Mouse (Mus musculus) erythroblast, embryonic 14.5 days (primary cell): ENCODE data around the gene Slc44a2. TPM values are rescaled to one million over a fixed set of nuclear protein-coding genes. Genes with fewer than 3 reads are reported as not detected.
"Not testable (repeated sequence)": the region's sequence is repeated elsewhere in the genome, so short reads cannot be mapped to it uniquely, and the experiment has no call there.

Experiments used
- H3K27me3 ChIP-seq: 2 replicates; pipeline ENCODE4 v1.6.1; 2012; ENCODE audit warnings: inconsistent platforms; ENCODE audit not compliant: control insufficient read depth
- H3K36me3 ChIP-seq: 2 replicates; pipeline ENCODE4 v1.6.1; 2012; ENCODE audit warnings: mild to moderate bottlenecking, inconsistent platforms; ENCODE audit not compliant: control insufficient read depth
- H3K4me1 ChIP-seq: 2 replicates; pipeline ENCODE4 v1.6.1; 2012; ENCODE audit warnings: inconsistent platforms; ENCODE audit not compliant: control insufficient read depth
- H3K4me3 ChIP-seq: replicated peaks from 2 replicates; pipeline ENCODE3; 2012; ENCODE audit warnings: moderate library complexity, mild to moderate bottlenecking, inconsistent platforms
- H3K9me3 ChIP-seq: 2 replicates; pipeline ENCODE4 v1.6.1; 2012; ENCODE audit warnings: low read length, inconsistent platforms, mixed read lengths; ENCODE audit not compliant: control insufficient read depth
- GATA1 ChIP-seq: IDR thresholded peaks from 2 replicates; pipeline ENCODE4 v1.6.1; 2012; ENCODE audit warnings: low read length, inconsistent platforms, mixed read lengths
- TAL1 ChIP-seq: IDR thresholded peaks from 3 replicates; pipeline ENCODE4 v1.6.1; 2012; ENCODE audit warnings: low read length, inconsistent platforms, mixed read lengths
- polyA plus RNA-seq: library from polyadenylated mRNA; stranded (reverse); fragments of >175 nt; gene quantifications from 2 replicates; pipeline ENCODE4 v1.2.3, GENCODE M21; 2012

Slc44a2 gene
- polyA plus RNA-seq, 1 experiment = 0.82 TPM

- peaks cover 61% of the 10 kb centered on the region for H3K4me1 ChIP-seq
- no peak overlapping the region for H3K4me3 ChIP-seq
- no peak for TF ChIP-seq GATA1
- no peak for TF ChIP-seq TAL1
Measured at GRCm38 (mm10) chr9:21316696-21317095, 3.8 kb upstream of the Slc44a2 start.

DNA sequence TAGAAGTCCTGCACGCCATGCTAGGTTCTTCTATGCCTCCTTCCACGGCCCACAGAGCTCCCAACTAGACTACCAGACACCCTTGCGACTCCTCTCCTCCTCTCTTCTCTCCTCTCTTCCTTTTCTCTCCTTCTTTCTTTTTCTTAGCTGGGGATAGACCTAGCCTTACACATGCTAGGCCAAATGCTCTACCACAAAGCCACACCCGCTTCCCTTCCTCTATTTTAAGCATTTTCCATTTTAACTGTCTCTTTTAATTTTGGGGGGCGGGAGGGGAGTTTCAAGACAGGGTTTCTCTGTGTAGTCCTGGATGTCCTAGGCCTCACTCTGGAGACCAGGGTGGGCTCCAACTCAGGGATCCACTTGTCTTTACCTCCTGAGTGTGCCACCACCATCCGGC, 1.7 kb upstream of the Slc44a2 start:
- Histone ChIP-seq H3K9me3 (0 out of 2 replicates have a peak, but pooled peaks cover 2% of the 10 kb centered on the region), H3K4me3 (no peak overlapping the region), H3K4me1 (peaks cover 63% of the 10 kb centered on the region), H3K27me3 (no peaks in the 10 kb centered on the region), H3K36me3 (no peaks in the 10 kb centered on the region)
- TF ChIP-seq GATA1 (no peak), TAL1 (no peak)

More at GRCm38 (mm10) chr9:21316696-21317095, 3.8 kb upstream of the Slc44a2 start:
- Histone ChIP-seq H3K36me3 (no peaks in the 10 kb centered on the region), H3K27me3 (peaks cover 11% of the 10 kb centered on the region), H3K9me3 (0 out of 2 replicates have a peak, but pooled peaks cover 2% of the 10 kb centered on the region)

DNA sequence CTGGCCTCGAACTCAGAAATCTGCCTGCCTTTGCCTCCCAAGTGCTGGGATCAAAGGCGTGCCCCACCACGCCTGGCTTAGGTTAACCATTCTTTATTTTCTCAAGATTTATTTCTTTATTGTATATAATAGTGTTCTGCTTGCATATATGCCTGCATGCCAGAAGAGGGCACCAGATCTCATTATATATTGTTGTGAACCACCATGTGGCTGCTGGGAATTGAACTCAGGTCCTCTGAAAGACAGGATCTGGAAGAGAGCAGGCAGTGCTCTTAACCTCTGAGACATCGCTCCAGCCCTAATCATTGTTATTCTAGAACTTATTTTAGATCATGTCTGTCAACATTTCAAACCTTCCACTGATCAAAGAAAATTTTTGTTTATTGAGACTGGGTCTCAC, 995 bp upstream of the Slc44a2 start:
- Histone ChIP-seq H3K4me1 (peaks cover 62% of the 10 kb centered on the region), H3K36me3 (no peaks in the 10 kb centered on the region), H3K27me3 (no peaks in the 10 kb centered on the region), H3K4me3 (no peak overlapping the region), H3K9me3 (0 out of 2 replicates have a peak, but pooled peaks cover 2% of the 10 kb centered on the region)
- TF ChIP-seq GATA1 = no peak
- TF ChIP-seq TAL1 = no peak

DNA sequence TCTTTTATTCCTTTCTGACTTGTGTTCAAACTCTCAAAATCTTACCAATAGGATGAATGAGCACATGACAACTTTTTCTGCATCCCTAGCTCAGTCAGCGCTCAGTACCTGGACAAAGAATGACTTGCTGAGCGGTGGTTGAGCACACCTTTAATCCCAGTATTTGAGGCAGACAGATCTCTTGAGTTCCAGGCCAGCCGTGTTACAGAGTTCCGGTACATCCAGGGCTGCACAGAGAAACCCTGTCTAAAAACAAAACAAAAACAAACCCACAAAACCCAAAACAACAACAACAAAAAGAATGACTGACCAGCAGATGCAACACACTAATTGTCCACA, 249 bp upstream of the Slc44a2 start:
- Histone ChIP-seq H3K36me3 (no peaks in the 10 kb centered on the region), H3K9me3 (0 out of 2 replicates have a peak, but pooled peaks cover 2% of the 10 kb centered on the region), H3K27me3 (no peaks in the 10 kb centered on the region), H3K4me3 (peak overlapping the region; percentile 81), H3K4me1 (peaks cover 56% of the 10 kb centered on the region)
- TF ChIP-seq GATA1 (no peak), TAL1 (no peak)

DNA sequence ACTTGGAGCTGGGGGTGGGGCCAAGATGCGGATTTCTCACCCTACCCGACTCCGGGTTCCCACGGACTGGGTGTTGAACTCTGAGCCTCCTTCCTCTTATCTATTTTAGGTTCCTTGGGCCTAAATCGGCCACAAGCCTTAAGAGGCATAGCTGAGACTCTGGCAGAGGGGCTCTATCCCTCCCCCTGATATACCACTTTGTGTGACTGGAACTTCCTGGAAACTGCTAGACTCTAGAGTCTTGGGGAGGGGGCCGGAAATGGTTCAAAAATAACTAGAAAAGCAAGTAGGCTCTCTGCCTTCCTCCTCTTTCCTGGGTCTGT, 976 bp downstream of the Slc44a2 start:
- Histone ChIP-seq H3K36me3 (no peaks in the 10 kb centered on the region; the same call in 1 of the 2 replicates), H3K4me3 (peak overlapping the region; percentile 81), H3K4me1 (peaks cover 50% of the 10 kb centered on the region), H3K9me3 (0 out of 2 replicates have a peak, but pooled peaks cover 2% of the 10 kb centered on the region), H3K27me3 (no peaks in the 10 kb centered on the region)
- TF ChIP-seq GATA1 (no peak), TAL1 (no peak)

- Histone ChIP-seq H3K4me1 (peaks cover 50% of the 10 kb centered on the region), H3K4me3 (peak overlapping the region; percentile 81)
Measured at GRCm38 (mm10) chr9:21322211-21322916, 1.9 kb downstream of the Slc44a2 start.

DNA sequence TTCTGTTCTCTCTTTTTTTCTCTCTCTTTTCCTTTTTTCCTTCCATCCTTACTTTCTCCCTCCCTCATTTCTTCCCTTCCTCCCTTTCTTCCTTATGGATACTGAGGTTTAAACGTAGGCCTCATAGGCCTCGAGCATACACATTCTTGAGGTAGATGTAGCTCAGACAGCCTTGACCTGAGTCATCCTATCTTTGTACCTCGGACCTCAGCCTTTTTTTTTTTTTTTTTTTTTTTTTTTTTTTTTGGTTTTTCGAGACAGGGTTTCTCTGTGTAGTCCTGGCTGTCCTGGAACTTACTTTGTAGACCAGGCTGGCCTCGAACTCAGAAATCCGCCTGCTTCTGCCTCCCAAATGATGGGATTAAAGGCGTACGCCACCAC, 2.4 kb downstream of the Slc44a2 start:
- not testable (repeated sequence) for H3K36me3 ChIP-seq, H3K27me3 ChIP-seq, H3K9me3 ChIP-seq, H3K4me3 ChIP-seq
- H3K4me1 ChIP-seq = peaks cover 50% of the 10 kb centered on the region

More at GRCm38 (mm10) chr9:21322211-21322916, 1.9 kb downstream of the Slc44a2 start:
- no peak for TF ChIP-seq GATA1
- TF ChIP-seq TAL1 = no peak
- 0 out of 2 replicates have a peak, but pooled peaks cover 2% of the 10 kb centered on the region for H3K9me3 ChIP-seq
- no peaks in the 10 kb centered on the region; the same call in 1 of the 2 replicates for H3K36me3 ChIP-seq
- H3K27me3 ChIP-seq = no peaks in the 10 kb centered on the region

DNA sequence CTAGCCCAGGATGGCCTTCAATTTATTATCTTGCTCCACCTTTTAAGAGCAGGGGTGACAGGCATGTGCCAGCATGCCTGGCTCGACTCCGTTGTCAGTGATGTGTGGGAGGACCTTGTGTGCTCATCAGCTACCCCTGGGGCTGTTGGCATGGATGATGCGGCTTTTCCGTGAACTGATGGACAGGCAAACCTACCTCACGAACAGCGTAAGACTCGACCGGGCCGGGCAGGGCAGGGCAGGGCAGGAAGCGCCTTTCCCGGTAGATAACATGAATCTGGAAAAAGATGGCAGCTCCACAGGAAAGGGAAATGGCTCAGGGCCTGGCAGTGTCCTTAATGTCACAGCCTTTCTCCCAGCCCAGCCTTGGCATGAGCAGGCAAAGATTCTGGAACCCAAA, 3.8 kb downstream of the Slc44a2 start:
- no peak overlapping the region for H3K4me3 ChIP-seq
- H3K4me1 ChIP-seq = peaks cover 47% of the 10 kb centered on the region
- TF ChIP-seq TAL1 (no peak), GATA1 (no peak)
- H3K27me3 ChIP-seq = no peaks in the 10 kb centered on the region
- H3K9me3 ChIP-seq = 0 out of 2 replicates have a peak, but pooled peaks cover 2% of the 10 kb centered on the region
- no peaks in the 10 kb centered on the region; the same call in 1 of the 2 replicates for H3K36me3 ChIP-seq

GRCm38 (mm10) chr9:21327569-21327968, 7.1 kb downstream of the Slc44a2 start:
- Histone ChIP-seq H3K9me3 (no peaks in the 10 kb centered on the region), H3K4me1 (peaks cover 19% of the 10 kb centered on the region), H3K36me3 (no peaks in the 10 kb centered on the region; the same call in 1 of the 2 replicates), H3K4me3 (no peak overlapping the region), H3K27me3 (no peaks in the 10 kb centered on the region)
- TF ChIP-seq TAL1 (no peak), GATA1 (no peak)
